Comparison of ENCODE assay signal across 23 mouse cellular contexts in the genomic region with DNA sequence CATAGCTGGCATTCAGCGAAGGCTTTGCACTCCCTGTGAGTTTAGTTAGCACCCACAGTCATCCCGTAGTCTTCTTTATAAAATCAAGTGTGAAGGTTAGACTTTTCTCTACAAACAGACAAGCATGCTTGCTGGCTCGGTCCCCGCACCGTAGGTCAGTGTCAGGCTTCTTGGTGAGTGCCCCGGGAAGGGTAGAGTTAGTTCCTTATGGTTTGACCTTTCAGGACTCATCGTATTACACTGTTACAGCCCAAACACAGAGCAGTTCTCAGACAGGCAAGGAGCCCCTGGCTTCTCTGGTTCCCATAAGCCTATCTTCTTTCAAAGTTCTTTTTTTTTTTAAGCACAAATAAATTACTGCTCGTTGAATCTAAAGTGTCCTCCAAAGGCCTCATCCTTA.
"Had no signal": no experiment of that assay in that cellular context is flagged by ENCODE, and none has a peak within 500 bp of the region (broad histone marks: within the 10 kb centered on the region; RNA-seq: fewer than 3 reads in every experiment).

No protein-coding gene starts in this region.

- H3K9me3 ChIP-seq: intestine, embryonic 15.5 days; limb, embryonic 10.5 days; limb, embryonic 13.5 days; liver, embryonic 12.5 days; liver, embryonic 15.5 days; lung, embryonic 15.5 days; megakaryocyte, embryonic 14.5 days; midbrain, embryonic 10.5 days; neural tube, embryonic 12.5 days; neural tube, embryonic 15.5 days had no signal

- ATAC-seq: intestine, embryonic 15.5 days; liver, embryonic 12.5 days had no signal

- H3K27me3 ChIP-seq: intestine, embryonic 15.5 days; liver, embryonic 12.5 days; liver, embryonic 15.5 days; lung, embryonic 15.5 days; neural tube, embryonic 12.5 days; neural tube, embryonic 15.5 days had no signal

- H3K4me3 ChIP-seq: intestine, embryonic 15.5 days; layer of hippocampus, adult 2 months; limb, embryonic 10.5 days; limb, embryonic 13.5 days; liver, embryonic 12.5 days; liver, embryonic 15.5 days; lung, embryonic 15.5 days; megakaryocyte, embryonic 14.5 days; midbrain, embryonic 10.5 days; neural tube, embryonic 12.5 days; neural tube, embryonic 15.5 days had no signal

- H3K4me1 ChIP-seq: intestine, embryonic 15.5 days; liver, embryonic 12.5 days; liver, embryonic 15.5 days; neural tube, embryonic 12.5 days had no signal

- H3K36me3 ChIP-seq: intestine, embryonic 15.5 days; limb, embryonic 10.5 days; limb, embryonic 13.5 days; liver, embryonic 12.5 days; liver, embryonic 15.5 days; lung, embryonic 15.5 days; midbrain, embryonic 10.5 days; neural tube, embryonic 12.5 days; neural tube, embryonic 15.5 days had no signal

- DNase-seq: kidney, adult 18-20 months; kidney, postnatal 10 days; layer of hippocampus, adult 9-11 months; liver; lung, adult 18-20 months; lung, postnatal 10 days; lung, postnatal 36 days; midbrain, embryonic 14.5 days; retina, postnatal 1 day; right cerebral cortex, postnatal 25 days; thymus, adult 18-20 months; thymus, postnatal 36 days had no signal

- H3K27ac ChIP-seq: intestine, embryonic 15.5 days; layer of hippocampus, adult 2 months; limb, embryonic 10.5 days; limb, embryonic 13.5 days; liver, embryonic 12.5 days; liver, embryonic 15.5 days; lung, embryonic 15.5 days; midbrain, embryonic 10.5 days; neural tube, embryonic 12.5 days; neural tube, embryonic 15.5 days had no signal

- H3K4me2 ChIP-seq: intestine, embryonic 15.5 days; limb, embryonic 13.5 days; liver, embryonic 12.5 days; liver, embryonic 15.5 days; lung, embryonic 15.5 days; neural tube, embryonic 12.5 days; neural tube, embryonic 15.5 days had no signal

- H3K9ac ChIP-seq: intestine, embryonic 15.5 days; limb, embryonic 13.5 days; liver, embryonic 12.5 days; liver, embryonic 15.5 days; lung, embryonic 15.5 days; neural tube, embryonic 12.5 days; neural tube, embryonic 15.5 days had no signal
